Mouse (Mus musculus) macrophage (primary cell): Measurements from ENCODE around the gene Nanos1. TPM values are rescaled to one million over a fixed set of nuclear protein-coding genes. Genes with fewer than 3 reads are reported as not detected.

ENCODE experiments used
- H3K27ac ChIP-seq: fragments of 350-480 bp; formaldehyde crosslinking; 2 replicates; pipeline ENCODE4 v1.9.0; 2021
- H3K36me3 ChIP-seq: fragments of 350-480 bp; formaldehyde crosslinking; 2 replicates; pipeline ENCODE4 v1.9.0; 2021; ENCODE audit errors: inconsistent target
- H3K4me3 ChIP-seq: fragments of 350-480 bp; formaldehyde crosslinking; 2 replicates; pipeline ENCODE4 v1.9.0; 2021; ENCODE audit errors: inconsistent target
- H3K79me2 ChIP-seq: fragments of 350-480 bp; formaldehyde crosslinking; 2 replicates; pipeline ENCODE4 v1.9.0; 2021; ENCODE audit errors: inconsistent target
- whole genome bisulfite sequencing: methylation state at CpG from one replicate; pipeline ENCODE4 v1.1.7; 2026; ENCODE audit warnings: inconsistent platforms; ENCODE audit not compliant: missing documents; 5-methylcytosine and 5-hydroxymethylcytosine counted together
- polyA plus RNA-seq: library from polyadenylated mRNA; stranded (reverse); fragments of 250-400 nt; gene quantifications from 3 replicates; pipeline ENCODE4 v1.2.4, GENCODE M21; 2018; ENCODE audit warnings: inconsistent platforms

Gene Nanos1
- polyA plus RNA-seq, 1 experiment from 2014 or later, result 0.67 TPM

DNA sequence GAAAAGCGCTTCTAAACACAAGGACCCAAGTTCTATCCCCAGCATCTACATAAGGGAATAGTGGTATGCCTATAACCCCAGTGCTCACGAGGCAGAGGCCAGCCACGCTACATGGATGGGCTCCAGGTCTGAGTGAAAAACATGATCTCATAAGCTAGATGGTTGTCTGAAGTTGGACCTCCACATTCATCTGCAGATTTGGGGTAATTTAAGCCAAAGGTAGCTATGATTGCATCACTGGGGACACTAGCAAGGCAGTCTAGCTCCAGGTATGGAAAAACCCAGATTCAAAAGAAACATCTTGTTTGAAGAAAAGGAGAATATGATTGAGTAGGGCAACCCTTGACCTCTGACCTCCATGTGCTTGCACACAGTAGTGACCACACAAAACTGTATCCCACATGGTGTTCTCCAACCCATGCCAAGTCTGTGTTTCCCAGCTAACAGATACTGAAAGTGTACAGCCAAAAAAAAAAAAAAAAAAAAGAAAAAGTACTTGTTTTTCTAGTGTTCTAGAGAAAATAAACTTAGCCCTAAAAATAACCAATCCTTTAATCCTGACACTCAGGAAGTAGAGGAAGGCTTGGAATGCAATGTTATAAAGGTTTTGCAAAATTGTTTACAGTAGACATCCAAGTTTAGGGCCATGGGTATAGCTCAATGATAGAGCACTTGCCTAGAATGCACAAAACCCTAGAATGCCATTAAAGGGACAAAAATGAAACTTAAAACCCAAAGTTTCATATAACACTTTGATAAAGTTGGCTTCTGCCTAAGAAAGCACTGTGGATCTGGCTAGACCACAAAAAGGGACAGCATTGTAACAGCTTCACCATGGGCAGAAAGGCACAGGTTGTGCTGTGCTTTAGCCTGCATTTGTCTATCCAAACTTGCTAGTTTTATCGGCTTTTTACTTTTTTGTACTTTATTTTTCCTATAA is 3.4 kb downstream of the Nanos1 start:
- H3K4me3 ChIP-seq, result no peak overlapping the region
- WGBS, result 89% methylated on average over 4 of the region's 4 CpGs
- H3K27ac ChIP-seq, result no peak overlapping the region
- H3K36me3 ChIP-seq, result peaks cover 23% of the 10 kb centered on the region; the same call in 1 of the 2 replicates
- H3K79me2 ChIP-seq, result no peaks in the 10 kb centered on the region; the same call in 1 of the 2 replicates

DNA sequence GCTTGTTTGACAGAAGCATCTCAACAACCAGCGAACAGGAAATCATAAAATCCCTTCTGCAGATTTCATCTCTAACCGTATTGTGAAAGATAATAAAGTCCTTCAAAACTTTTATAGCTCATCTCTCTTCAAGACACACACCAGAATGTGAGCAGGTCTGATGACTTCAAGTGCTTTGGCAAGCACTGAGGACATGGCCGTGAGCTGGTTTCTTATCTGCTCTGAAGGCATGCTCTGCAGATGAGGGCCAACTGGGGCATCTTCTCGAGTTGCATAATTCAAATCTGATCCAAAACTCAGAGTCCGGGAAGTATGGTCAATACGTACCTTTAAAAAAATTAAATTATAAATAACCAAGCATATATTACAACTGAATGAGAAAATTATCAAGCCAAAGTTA is 17.6 kb downstream of the Nanos1 start:
- 96% methylated on average over 6 of the region's 6 CpGs for WGBS
- Histone ChIP-seq H3K79me2 (peaks cover 98% of the 10 kb centered on the region), H3K4me3 (no peak overlapping the region), H3K27ac (no peak overlapping the region), H3K36me3 (peaks cover 91% of the 10 kb centered on the region)

DNA sequence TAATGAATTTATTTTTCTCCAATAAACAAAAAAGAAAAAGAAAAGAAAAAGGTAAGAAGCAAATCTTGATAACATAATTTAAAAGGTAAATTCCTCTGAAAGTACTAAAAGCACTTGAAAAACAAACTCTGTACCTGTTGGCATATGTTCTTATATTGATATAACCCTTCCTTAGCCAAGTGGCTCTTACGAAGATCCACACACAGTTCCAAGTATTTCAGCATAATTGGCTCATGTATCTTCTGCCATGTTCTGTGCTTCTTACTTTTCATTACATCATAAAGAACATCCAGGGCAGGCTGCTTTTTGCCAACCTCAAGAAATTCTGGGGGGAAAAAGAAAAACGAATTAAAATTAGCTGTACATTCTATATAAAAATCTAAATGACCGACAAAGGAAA is 26.2 kb downstream of the Nanos1 start:
- whole genome bisulfite sequencing, result 78% methylated on average over 3 of the region's 3 CpGs
- Histone ChIP-seq H3K4me3 (no peak overlapping the region), H3K36me3 (peaks cover 16% of the 10 kb centered on the region), H3K27ac (no peak overlapping the region), H3K79me2 (peaks cover 100% of the 10 kb centered on the region)

DNA sequence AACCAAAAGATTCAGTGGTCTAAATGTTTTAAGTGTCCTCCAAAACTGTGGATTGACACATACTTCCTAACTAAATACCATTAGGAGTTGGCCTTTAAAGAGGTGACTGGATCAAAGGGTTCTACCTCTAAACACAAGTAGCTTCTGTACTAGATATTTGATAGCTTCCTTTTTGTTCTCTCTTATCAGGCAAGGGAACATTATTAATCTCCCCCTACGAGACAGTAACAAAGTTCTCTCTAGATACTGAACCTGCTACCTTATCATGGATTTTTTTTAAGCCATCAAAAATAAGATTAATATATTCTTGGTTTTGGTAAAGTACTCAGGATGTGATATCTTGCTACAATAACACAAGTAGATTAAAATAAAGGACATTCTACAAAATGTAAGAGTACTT is 28.9 kb downstream of the Nanos1 start:
- whole genome bisulfite sequencing, result 44% methylated on average over 1 of the region's 1 CpGs
- Histone ChIP-seq H3K4me3 (no peak overlapping the region), H3K79me2 (peaks cover 100% of the 10 kb centered on the region), H3K36me3 (0 out of 2 replicates have a peak, but pooled peaks cover 3% of the 10 kb centered on the region), H3K27ac (no peak overlapping the region)

DNA sequence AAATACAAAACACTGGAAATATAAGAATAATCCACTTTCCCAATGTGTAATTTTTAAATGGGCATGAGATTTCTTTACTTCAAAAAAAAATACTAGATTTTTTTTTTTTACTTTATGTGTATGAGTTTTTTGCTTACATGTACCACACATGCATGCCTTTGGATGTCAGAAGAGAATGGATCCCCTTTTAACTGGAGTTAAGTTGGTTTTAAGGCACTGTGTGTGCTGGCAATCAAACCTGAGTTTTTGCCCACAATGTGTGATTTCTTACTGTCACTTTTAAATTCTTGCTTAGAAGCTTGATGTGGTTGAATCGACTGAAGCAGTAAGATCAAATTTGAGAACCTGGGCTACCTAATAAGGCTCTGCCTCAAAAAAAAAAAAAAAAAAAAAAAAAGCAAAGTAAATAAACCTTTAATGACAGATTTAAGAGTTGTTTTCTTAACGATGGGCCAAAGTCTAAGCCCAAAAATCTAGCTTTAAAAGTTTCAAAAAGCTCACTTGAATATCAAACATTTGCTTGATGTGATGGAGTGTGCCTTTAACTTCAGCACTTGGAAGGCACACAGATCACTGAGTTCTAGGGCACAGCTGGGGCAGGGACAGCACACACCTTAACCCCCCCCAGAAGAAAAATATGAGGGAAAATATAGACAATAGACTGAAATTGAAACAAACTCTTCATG is 31.8 kb downstream of the Nanos1 start:
- H3K36me3 ChIP-seq, result no peaks in the 10 kb centered on the region
- peak overlapping the region; percentile 91; the same call in 1 of the 2 replicates for H3K4me3 ChIP-seq
- WGBS, result 6% methylated on average over 2 of the region's 2 CpGs
- no peak overlapping the region for H3K27ac ChIP-seq
- peaks cover 75% of the 10 kb centered on the region for H3K79me2 ChIP-seq

DNA sequence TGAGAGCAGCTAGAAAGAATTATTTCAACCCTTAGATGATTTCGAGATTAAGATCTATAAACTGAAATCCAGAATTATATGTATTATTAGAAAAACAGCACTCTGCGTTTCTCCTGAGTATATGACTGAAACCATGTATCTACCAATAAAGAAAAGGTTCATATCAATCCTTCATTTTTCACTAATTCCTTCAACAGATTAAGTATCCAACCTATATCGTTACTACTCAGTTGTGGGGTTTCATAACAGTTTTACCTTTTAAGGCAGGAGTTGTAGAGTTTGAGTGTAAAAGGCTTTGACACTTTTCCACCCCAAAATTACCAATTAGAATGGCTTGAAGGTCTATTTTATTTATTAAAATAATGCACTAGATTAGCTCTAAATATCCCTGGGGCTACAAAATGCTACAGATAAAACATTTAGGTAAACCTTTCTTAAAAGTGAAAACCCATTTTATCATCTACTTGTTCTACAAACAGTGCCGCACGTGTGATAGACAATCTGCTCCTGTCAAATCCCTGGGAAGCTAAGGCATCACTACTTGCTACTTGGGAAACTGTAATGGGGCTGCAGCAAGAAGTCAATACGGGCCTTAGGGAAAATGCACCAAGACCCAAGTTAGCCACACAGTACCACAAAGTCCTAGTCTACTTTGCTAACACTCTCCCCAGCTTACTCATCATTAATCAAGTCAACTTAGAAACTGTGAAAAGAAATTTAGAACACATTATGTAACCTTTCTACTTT is 32.6 kb downstream of the Nanos1 start:
- H3K4me3 ChIP-seq, result peak overlapping the region; percentile 91

DNA sequence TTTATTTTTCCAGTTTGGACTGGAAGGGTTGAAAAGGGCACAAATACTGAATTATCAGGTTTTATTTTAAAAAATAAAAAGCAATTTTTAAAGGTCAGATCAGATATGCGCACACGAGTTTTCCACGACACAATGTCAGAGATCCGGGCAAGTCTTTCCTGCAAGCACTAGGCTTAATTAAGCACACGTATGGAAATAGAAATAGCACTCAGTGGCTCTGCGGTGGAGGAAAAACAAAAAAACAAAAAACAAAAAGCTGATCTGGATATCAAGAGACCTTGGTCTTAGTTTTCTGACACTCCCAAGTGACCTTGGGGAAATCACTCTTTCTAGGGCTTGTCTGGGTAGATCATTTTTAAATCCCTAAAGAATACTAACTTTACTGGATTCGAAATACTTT is 33.7 kb downstream of the Nanos1 start:
- Histone ChIP-seq H3K79me2 (peaks cover 56% of the 10 kb centered on the region), H3K4me3 (peak overlapping the region; percentile 91), H3K36me3 (no peaks in the 10 kb centered on the region), H3K27ac (peak overlapping the region; percentile 76)
- 1% methylated on average over 7 of the region's 7 CpGs for whole genome bisulfite sequencing

More for the DNA sequence above, 32.6 kb downstream of the Nanos1 start:
- Histone ChIP-seq H3K79me2 (peaks cover 67% of the 10 kb centered on the region), H3K27ac (0 out of 2 replicates have a peak overlapping the region, but pooled peaks have one; percentile 76), H3K36me3 (no peaks in the 10 kb centered on the region)
- 33% methylated on average over 5 of the region's 6 CpGs for WGBS

DNA sequence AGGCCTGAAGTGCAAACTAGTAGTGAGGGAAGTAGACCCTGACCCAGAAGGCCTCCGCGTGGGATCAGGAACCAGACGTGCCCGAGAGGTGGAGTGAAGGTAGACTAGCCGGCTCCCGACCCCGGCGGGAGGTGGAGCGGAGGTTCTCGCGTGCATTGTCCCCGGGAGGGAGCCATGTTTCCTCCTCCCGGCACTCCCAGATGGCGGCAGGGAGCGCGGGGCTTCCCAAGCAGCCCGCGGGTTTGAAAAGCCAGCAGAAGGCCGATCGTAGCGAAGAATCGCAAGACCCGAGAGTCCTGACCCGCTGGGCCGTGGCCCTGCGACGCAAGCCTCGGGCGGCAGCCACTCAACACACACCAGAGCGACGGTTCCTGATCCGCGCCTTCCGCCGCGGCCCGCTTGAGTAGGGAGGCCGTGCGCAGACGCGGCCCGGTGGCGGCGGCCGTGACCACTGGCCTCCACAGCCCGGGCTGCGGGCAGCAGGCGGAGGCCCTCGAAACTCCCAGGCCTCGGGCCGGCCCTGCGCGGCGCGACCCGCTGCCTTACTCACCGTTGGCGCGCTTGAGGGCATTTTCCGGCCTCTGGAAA is 34.2 kb downstream of the Nanos1 start:
- Histone ChIP-seq H3K79me2 (peaks cover 51% of the 10 kb centered on the region), H3K27ac (peak overlapping the region; percentile 76), H3K4me3 (peak overlapping the region; percentile 91), H3K36me3 (no peaks in the 10 kb centered on the region)
- WGBS, result under 1% methylated on average over 60 of the region's 60 CpGs

DNA sequence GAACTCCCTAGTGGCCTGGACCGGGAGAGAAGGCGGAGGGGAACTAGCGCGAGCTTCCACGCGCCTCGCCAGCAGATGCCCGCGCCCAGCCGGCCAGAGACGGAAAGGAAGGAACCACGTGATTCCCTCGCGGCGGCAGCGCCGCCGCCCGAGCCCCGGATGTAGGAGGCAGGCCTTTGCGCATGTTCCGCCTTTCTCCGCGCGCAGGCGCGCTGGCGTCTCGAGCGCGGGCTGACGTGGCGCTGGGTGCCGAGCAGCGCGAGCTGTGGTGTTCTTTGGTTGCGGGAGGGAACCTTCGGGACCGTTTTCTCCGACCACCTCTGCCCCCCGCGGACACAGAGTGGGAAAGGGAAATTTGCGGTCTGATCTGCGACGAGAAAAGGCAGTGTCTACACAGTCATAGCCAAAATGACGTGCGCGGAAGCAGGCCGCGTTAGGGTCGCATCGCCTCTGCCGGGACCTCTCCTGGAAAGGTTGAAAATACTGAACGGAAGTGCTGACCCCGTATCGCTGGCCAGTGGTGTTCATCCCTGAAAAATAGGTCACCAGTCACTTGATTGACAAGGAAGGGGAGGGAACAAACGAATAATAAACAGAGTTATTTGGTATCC is 34.9 kb downstream of the Nanos1 start, which contains the start of gene Eif3a:
Eif3a (minus strand) TSS at position 108 of the 611 bp plus-strand sequence.
- Histone ChIP-seq H3K36me3 (no peaks in the 10 kb centered on the region), H3K4me3 (peak within 1 kb of the TSS; percentile 91), H3K79me2 (peaks cover 44% of the 10 kb centered on the region), H3K27ac (peak within 1 kb of the TSS; percentile 92)
- WGBS, result 2% methylated on average over 43 of the region's 57 CpGs

DNA sequence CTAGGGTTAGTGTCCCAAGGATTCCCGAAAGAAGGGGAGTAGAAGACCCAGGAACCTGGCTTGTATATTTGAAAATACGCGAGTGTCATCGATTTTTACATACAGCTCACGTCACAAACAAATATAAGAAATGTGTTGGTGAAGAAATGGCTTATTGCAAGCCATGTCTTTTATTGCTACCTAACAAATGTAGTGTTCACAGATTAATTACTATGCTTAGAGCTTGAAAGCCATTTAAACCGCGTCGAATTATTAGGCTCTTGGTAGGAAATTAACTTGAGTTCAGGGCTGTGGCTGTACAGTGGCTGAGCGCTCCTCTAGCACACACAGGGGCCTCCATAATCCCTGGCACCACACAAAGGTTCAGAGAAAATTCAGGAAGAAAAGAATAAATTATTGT is 35.4 kb downstream of the Nanos1 start:
- Histone ChIP-seq H3K4me3 (peak overlapping the region; percentile 91), H3K27ac (peak overlapping the region; percentile 92), H3K79me2 (peaks cover 39% of the 10 kb centered on the region), H3K36me3 (no peaks in the 10 kb centered on the region)
- WGBS, result 18% methylated on average over 9 of the region's 9 CpGs

DNA sequence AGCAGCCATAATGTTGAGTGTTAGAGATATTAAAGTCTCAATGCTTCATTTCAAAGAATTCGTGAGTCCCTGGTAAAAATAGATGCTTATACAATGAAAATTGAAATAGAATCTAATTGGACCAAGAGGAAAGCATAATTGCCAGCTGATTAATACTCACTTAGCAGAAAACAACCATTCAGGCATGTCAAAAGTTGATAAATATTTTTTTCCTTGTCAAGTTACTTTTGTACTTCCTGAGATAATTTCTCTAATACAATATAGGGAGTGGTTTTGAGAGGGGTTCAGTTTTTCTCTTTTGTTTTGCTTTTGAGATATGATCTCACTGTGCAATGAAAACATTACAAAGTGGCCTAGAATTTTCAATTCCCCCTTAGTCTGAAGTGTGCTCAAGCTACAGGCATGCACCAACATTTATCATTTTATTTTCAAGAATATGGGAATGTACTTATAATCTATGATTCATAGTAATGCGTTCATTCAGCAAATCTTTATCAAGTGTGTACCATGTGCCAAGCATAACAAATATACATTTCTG is 37.5 kb downstream of the Nanos1 start:
- Histone ChIP-seq H3K27ac (no peak overlapping the region), H3K36me3 (no peaks in the 10 kb centered on the region)
- 93% methylated on average over 2 of the region's 2 CpGs for WGBS

DNA sequence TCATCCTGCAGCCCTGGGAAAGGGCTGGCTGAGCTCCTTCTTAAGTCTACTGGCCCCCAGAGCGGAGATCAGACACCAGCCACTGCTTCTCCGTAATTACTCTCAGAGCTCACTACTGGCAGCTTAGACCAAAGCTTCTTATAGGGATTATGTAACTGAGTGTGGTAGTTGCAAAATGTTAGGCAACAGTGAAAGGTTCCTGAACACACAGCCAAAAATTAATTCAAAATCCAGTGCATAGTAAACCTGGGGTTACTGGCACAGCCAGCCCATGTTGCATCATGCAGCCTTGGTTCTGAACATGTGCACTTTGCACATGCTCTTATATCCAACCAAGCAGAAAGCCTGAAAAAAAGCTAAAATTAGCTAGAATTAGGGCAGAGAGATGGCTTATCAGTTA is 39.5 kb downstream of the Nanos1 start:
- no peaks in the 10 kb centered on the region for H3K36me3 ChIP-seq
- H3K79me2 ChIP-seq, result no peaks in the 10 kb centered on the region
- no peak overlapping the region for H3K27ac ChIP-seq
- no peak overlapping the region for H3K4me3 ChIP-seq
- 57% methylated on average over 2 of the region's 2 CpGs for WGBS

More for the DNA sequence above, 37.5 kb downstream of the Nanos1 start:
- no peak overlapping the region for H3K4me3 ChIP-seq
- peaks cover 19% of the 10 kb centered on the region for H3K79me2 ChIP-seq

GRCm38 (mm10) chr19:60797415-60797814 is 41.6 kb downstream of the Nanos1 start:
- no peak overlapping the region for H3K4me3 ChIP-seq
- 100% methylated on average over 2 of the region's 2 CpGs for WGBS
- H3K36me3 ChIP-seq, result no peaks in the 10 kb centered on the region
- H3K27ac ChIP-seq, result no peak overlapping the region
- no peaks in the 10 kb centered on the region for H3K79me2 ChIP-seq
